Mouse (Mus musculus) forebrain, embryonic 10.5 days (tissue): ENCODE measurements around the gene Lrrc4c. TPM values are rescaled to one million over a fixed set of nuclear protein-coding genes. Genes with fewer than 3 reads are reported as not detected.

ENCODE experiments used
- DNase-seq: peaks from one replicate; pipeline ENCODE4 v3.0.0-alpha.2; 2017; ENCODE audit warnings: low spot score; ENCODE audit errors: extremely low spot score
- H3K27ac ChIP-seq: fragments of 300-500 bp; sonication (generic); 2 replicates; pipeline ENCODE4 v1.5.1; 2016; ENCODE audit warnings: mild to moderate bottlenecking
- H3K27me3 ChIP-seq: fragments of 300-500 bp; sonication (generic); 2 replicates; pipeline ENCODE4 v1.6.1; 2016; ENCODE audit warnings: mild to moderate bottlenecking; ENCODE audit not compliant: poor library complexity, severe bottlenecking
- H3K36me3 ChIP-seq: fragments of 300-500 bp; sonication (generic); replicated peaks from 2 replicates; pipeline ENCODE4 v1.6.1; 2016; ENCODE audit warnings: mild to moderate bottlenecking, moderate library complexity
- H3K4me1 ChIP-seq: fragments of 300-500 bp; sonication (generic); 2 replicates; pipeline ENCODE4 v1.6.1; 2016
- H3K4me3 ChIP-seq: fragments of 300-500 bp; sonication (generic); 2 replicates; pipeline ENCODE4 v1.5.1; 2016; ENCODE audit warnings: mild to moderate bottlenecking, moderate library complexity
- H3K9me3 ChIP-seq: fragments of 300-500 bp; sonication (generic); 2 replicates; pipeline ENCODE4 v1.6.1; 2016; ENCODE audit warnings: mild to moderate bottlenecking, moderate library complexity
- WGBS: fragments of 180-500 bp; shearing (Covaris S2); methylation state at CpG from one replicate; pipeline ENCODE4 v1.1.7; 2016; 5-methylcytosine and 5-hydroxymethylcytosine counted together
- polyA plus RNA-seq: library from polyadenylated mRNA; unstranded; fragments of >200 nt; fragmentation: Nextera tagmentation; extraction: Ambion mirVana; gene quantifications from 2 replicates; pipeline ENCODE4 v1.2.1, GENCODE M21; 2016

Lrrc4c gene
- polyA plus RNA-seq, 1 experiment from 2014 or later, result 5.0 TPM

DNA sequence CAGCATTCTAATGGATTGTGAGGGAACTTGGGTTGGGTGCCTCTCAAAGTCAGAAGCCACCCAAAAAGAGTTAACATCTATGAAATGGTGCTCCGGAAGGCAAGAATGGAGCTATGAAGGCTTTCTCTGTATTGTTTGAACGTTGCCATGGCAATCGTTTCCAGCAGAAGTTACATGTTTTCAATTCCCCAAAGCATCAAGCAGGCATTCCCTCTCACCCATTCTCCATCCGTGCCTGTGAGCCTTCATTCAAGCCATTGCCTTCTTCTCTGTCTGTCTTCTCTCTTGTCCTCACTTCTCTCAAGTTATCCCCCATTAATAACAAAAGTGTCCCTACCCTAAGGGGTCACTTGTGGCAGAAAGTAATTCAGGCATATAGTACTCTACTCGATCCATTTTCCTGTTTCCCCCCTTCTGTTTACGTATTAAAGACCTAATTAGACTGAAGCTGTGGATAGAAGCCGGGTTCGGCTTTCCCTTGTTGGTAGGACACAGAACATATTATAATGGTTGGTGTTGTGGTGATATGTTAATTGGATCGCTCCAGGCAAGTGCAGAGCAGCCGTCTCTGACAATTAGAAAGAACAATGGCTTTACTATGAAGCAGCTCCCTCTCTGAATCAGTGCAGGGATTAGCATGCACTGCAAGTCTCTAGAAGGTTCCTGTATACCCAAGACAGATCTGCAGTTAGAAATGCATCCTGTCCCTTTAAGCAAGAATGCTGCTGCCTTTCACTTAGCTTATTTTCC lies 1160.4 kb downstream of the Lrrc4c start:
- Histone ChIP-seq H3K9me3 (no peaks in the 10 kb centered on the region), H3K4me3 (no peak overlapping the region), H3K36me3 (no peaks in the 10 kb centered on the region), H3K27ac (peak overlapping the region; percentile 48; the same call in 1 of the 2 replicates), H3K4me1 (peaks cover 16% of the 10 kb centered on the region), H3K27me3 (peaks cover 8% of the 10 kb centered on the region; the same call in 1 of the 2 replicates)
- WGBS, result 27% methylated on average over 10 of the region's 10 CpGs
- peak; percentile 47 for DNase-seq

DNA sequence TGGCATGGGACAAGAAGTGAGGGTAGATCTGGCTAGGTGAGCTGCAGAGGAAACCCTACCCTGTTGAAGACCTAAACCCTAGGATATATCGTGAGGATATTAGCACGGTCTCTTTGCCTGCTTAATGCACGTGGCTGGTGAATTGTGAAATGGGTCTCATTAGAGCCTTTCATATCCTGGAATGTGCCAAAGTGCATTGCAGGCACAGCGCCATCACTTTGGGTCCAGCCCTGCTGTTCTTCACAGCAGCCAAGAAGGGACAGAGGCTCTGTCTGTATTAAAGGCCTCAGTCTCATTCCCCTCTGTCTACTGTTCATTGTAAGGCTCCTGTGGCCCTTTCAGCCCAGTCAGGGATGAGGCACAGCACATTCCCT lies 1160.9 kb downstream of the Lrrc4c start:
- Histone ChIP-seq H3K4me1 (peaks cover 16% of the 10 kb centered on the region), H3K9me3 (no peaks in the 10 kb centered on the region), H3K27me3 (peaks cover 8% of the 10 kb centered on the region; the same call in 1 of the 2 replicates), H3K4me3 (no peak overlapping the region), H3K27ac (peak overlapping the region; percentile 48; the same call in 1 of the 2 replicates), H3K36me3 (no peaks in the 10 kb centered on the region)
- DNase-seq, result no peak
- WGBS, result 60% methylated on average over 4 of the region's 4 CpGs

DNA sequence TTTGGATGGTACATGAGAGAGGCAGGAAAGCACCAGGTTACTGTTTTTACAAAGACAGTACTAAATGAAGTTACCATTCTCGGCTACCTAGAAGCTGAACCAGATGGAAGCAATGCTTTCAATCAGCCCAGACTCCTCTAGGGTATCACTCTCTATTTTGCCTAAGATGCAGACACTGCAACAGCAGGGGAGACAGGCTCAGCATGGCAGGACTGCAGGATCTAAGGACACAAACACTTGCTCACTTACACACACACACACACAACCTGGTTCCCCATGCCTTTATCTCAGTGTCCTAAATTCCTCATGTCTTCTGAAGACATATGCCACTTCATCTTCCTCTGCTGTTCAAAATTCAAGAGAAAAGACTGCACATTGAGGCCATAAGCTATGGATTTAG lies 1167.0 kb downstream of the Lrrc4c start:
- Histone ChIP-seq H3K27ac (no peak overlapping the region), H3K9me3 (no peaks in the 10 kb centered on the region), H3K36me3 (no peaks in the 10 kb centered on the region), H3K27me3 (peaks cover 14% of the 10 kb centered on the region; the same call in 1 of the 2 replicates), H3K4me1 (peaks cover 10% of the 10 kb centered on the region), H3K4me3 (no peak overlapping the region)
- no peak for DNase-seq
- 53% methylated on average over 1 of the region's 1 CpGs for WGBS

DNA sequence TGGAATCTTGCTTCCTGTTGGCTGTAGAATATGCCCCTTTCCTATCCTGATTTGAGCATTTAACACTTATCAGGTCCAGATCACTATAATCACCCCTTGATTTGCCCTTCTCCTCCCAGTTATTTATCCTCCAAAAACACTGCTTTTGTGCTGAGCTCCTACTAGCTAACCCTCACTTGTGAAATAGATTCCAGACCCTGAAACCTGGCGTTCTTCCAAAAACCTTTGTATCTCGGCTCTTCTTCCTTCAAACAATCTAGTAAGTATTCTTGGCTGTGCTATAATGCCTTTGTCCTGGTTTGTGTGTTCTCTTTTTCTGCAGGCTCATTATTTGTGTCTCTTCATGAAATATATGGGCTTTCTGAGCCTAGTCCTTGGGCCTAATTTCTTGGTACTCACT lies 1167.6 kb downstream of the Lrrc4c start:
- no peaks in the 10 kb centered on the region for H3K9me3 ChIP-seq
- DNase-seq, result no peak
- peaks cover 10% of the 10 kb centered on the region for H3K4me1 ChIP-seq
- H3K27me3 ChIP-seq, result peaks cover 15% of the 10 kb centered on the region; the same call in 1 of the 2 replicates
- H3K4me3 ChIP-seq, result no peak overlapping the region
- no peaks in the 10 kb centered on the region for H3K36me3 ChIP-seq
- H3K27ac ChIP-seq, result no peak overlapping the region
- 87% methylated on average over 2 of the region's 2 CpGs for WGBS

DNA sequence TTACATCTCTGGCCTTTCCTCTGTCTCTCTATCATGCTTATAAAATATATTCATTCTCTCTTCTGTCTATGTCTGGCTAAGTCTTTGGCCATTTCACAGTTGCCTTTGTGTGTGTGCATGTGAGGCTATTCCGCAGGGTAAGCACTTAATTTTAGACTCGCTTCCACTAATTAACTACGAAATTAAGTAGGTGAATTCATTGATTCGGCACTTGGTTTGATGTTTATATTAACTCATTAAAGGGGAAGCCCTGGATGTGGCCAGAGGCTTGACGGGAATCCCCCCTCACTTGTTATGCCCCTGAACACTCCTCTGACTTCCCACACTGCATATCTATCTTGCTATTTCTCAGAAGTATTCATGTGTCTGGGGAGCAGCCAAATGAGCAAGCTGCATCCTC lies 1169.6 kb downstream of the Lrrc4c start:
- WGBS, result 48% methylated on average over 5 of the region's 5 CpGs
- H3K4me3 ChIP-seq, result no peak overlapping the region
- peaks cover 12% of the 10 kb centered on the region; the same call in 1 of the 2 replicates for H3K27me3 ChIP-seq
- H3K36me3 ChIP-seq, result no peaks in the 10 kb centered on the region
- DNase-seq, result no peak
- peaks cover 10% of the 10 kb centered on the region for H3K4me1 ChIP-seq
- H3K9me3 ChIP-seq, result no peaks in the 10 kb centered on the region
- H3K27ac ChIP-seq, result no peak overlapping the region

DNA sequence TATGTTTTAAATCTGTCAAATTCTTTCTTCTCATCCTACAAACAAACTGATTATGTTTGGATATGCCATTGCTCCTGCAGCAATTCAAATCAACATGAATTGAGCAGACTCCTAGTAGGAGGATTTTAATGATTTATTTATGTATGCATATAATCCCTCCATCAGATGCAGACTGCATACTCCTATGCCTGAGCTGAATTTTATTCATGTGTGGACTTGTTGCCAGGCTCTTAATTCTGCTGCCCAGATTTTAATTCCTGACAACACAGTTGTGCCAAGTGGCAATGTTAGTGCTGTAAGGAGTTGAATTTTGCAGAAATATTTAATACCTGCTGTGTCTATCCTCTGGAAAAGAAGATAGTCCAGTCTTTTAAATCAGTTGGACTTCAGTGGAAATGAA lies 1179.1 kb downstream of the Lrrc4c start:
- Histone ChIP-seq H3K36me3 (no peaks in the 10 kb centered on the region), H3K27me3 (no peaks in the 10 kb centered on the region), H3K27ac (no peak overlapping the region), H3K9me3 (no peaks in the 10 kb centered on the region), H3K4me1 (no peaks in the 10 kb centered on the region), H3K4me3 (no peak overlapping the region)
- DNase-seq, result no peak

DNA sequence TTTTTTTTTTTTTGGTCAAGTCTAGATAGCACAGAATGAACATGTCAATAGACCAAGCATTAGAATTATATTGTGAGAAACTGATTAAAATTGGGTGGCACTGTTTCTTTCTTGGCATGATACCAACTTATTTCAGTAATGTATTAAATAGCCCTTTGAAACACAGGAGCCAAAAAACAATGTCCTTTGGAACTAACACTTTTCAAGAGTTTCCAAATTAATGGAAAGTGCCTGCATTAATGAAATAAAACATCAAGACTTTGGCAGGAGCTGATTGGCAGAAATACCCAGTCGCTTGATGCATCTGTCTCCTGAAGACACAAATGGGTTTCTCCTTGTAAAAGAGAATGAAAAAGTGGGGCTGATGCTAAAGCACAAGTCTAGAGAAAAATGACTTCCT lies 1184.5 kb downstream of the Lrrc4c start:
- Histone ChIP-seq H3K9me3 (no peaks in the 10 kb centered on the region), H3K4me1 (no peaks in the 10 kb centered on the region), H3K27me3 (no peaks in the 10 kb centered on the region), H3K27ac (no peak overlapping the region), H3K36me3 (no peaks in the 10 kb centered on the region), H3K4me3 (no peak overlapping the region)
- 87% methylated on average over 1 of the region's 1 CpGs for WGBS
- DNase-seq, result no peak

DNA sequence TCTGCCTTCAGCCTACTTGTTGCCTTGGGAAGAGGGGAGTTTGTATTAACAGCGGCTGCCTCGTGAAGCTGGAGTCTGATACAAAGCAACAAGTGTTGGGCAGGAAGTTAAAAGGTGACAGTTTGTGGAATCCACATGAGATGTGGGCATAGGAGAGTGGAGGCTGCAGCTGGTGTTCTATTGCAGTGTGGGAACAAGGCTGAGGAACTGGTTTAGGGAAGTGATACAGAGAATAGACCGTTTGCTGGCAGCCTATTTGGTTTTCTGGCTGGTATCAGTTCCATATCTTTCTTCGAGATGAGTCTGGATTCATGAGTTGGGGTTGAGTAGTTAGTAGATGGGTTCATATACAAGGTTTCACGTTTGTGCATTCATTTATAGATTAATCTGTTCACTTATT lies 1186.9 kb downstream of the Lrrc4c start:
- no peaks in the 10 kb centered on the region for H3K4me1 ChIP-seq
- H3K4me3 ChIP-seq, result no peak overlapping the region
- no peaks in the 10 kb centered on the region for H3K9me3 ChIP-seq
- H3K27ac ChIP-seq, result no peak overlapping the region
- no peaks in the 10 kb centered on the region for H3K36me3 ChIP-seq
- DNase-seq, result no peak
- 83% methylated on average over 5 of the region's 5 CpGs for WGBS
- H3K27me3 ChIP-seq, result no peaks in the 10 kb centered on the region

DNA sequence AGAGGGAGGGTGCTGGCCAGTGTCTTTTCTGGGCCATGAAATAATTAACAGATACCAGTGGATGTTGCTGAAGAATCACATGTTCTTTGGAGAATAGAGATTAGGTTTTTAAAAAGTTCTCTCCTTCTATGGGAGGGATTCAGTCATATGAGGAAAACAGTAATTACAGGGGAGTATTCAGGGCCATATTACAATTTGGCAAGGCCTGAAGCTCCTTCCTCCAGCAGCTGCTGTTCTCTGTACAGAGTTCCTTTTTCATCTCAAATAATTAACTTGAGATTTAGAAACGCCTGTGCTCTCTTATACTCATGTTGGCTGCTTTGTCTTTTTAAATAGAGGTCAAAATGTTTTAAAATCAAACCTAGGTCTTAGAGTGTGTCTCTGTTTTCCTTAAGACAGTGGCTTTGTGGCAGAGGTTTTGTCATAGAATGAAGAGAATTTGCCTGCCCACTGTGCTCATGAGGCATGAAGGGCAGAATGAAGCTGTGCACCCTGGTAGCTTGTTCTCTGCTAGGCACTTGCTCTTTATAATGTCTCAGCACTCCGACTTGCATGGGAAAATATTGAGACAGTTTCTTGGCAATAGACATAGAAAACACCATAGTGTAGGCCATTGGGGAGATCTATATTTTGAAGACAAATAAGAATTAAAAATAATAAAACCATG lies 1206.4 kb downstream of the Lrrc4c start:
- H3K4me1 ChIP-seq, result peaks cover 12% of the 10 kb centered on the region
- 24% methylated on average over 2 of the region's 2 CpGs for WGBS
- no peak for DNase-seq
- H3K4me3 ChIP-seq, result no peak overlapping the region
- no peaks in the 10 kb centered on the region for H3K9me3 ChIP-seq
- H3K27me3 ChIP-seq, result no peaks in the 10 kb centered on the region
- H3K27ac ChIP-seq, result 0 out of 2 replicates have a peak overlapping the region, but pooled peaks have one; percentile 51
- H3K36me3 ChIP-seq, result no peaks in the 10 kb centered on the region

DNA sequence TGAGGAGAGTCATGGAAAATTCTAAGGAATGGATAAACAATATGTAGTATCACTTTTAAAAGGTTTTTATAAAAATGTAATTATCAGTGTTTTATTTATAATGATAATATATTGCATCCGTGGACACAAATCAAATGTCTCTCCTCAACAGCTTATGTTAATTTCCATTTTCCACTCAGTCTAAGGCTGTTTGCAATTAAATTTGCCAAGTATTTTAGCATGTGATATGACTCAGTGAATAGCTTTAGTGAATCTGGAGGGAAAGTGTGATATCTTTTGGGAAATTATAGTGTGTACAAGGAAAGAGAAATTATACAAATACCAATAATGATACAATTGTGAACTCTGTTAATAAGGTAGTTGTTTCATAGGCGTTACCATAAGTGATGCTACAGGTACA lies 1207.1 kb downstream of the Lrrc4c start:
- H3K4me3 ChIP-seq, result no peak overlapping the region
- WGBS, result 85% methylated on average over 2 of the region's 2 CpGs
- no peak for DNase-seq
- peaks cover 12% of the 10 kb centered on the region for H3K4me1 ChIP-seq
- no peaks in the 10 kb centered on the region for H3K27me3 ChIP-seq
- H3K36me3 ChIP-seq, result no peaks in the 10 kb centered on the region
- H3K27ac ChIP-seq, result no peak overlapping the region
- no peaks in the 10 kb centered on the region for H3K9me3 ChIP-seq

DNA sequence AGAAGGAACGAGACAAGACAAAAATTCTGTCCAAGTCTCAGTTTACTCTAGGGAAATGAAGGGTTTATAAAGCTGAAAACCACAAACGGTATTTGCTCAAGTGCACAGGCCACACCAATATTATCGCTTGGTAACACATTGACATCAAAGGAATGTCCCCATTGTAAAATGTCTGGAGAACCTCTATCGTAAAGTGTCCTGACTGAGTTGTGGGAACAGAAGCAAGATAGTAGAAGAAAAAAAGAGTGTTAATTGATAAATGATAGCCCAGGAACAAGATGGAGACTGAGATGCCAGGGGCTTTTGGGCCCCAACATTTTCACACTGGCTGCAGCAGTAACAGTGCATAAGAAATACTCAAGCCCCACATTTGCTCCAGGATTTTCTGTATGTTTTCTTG lies 1212.7 kb downstream of the Lrrc4c start:
- Histone ChIP-seq H3K4me3 (no peak overlapping the region), H3K4me1 (peaks cover 7% of the 10 kb centered on the region), H3K9me3 (no peaks in the 10 kb centered on the region), H3K27me3 (no peaks in the 10 kb centered on the region), H3K36me3 (no peaks in the 10 kb centered on the region), H3K27ac (no peak overlapping the region)
- DNase-seq, result no peak
- WGBS, result 89% methylated on average over 4 of the region's 4 CpGs

DNA sequence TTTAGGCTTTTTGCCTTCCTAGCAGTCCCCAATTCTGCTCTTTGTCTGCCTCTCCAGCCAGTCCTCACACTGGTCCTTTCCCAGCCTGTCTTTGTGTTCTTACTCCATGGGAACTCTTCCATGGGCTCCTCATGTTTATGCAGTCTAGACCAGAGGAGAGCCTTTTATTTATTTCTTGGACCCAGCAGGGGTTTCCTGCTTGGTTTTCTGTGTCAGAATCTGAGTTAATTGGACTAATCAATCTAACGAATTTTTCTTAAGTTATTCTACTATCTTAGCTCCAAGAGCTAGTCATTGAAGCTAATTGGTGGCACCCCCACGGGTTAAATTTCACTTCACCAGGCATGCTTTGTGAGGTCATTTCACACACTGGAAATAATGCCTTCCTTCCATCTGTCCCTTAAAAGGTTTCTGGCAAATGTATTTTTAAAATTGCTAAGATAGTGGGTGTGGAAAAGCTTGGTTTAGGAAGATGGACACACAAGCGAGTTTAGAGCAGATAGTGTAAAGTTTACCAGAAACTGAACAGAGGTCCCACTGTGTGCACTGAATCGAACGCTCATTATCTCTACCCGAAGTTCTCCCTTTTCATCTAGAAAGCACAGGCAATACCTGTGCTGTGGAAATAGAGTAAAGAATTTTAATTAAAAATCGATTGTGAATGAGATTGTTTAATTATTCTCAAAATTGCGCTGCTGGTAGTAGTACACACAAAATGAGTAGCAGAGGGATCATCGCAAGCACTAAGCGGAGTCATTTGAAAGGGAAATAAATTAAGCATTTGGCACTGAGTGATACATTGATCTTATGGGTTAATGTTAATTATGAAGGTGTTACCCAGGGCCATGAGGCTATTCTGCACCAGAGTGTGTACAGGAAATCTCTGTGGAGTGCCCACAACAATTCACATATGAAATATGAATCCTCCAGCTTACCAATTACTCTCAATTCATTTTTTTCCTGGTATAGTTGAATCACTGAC lies 1226.0 kb downstream of the Lrrc4c start:
- WGBS, result 46% methylated on average over 10 of the region's 10 CpGs
- Histone ChIP-seq H3K9me3 (no peaks in the 10 kb centered on the region), H3K27me3 (peaks cover 14% of the 10 kb centered on the region), H3K27ac (peak overlapping the region; percentile 75), H3K4me3 (no peak overlapping the region), H3K36me3 (no peaks in the 10 kb centered on the region), H3K4me1 (peaks cover 40% of the 10 kb centered on the region)
- peak; percentile 60 for DNase-seq
